18 mouse cellular contexts compared by ENCODE assay signal in the genomic region with DNA sequence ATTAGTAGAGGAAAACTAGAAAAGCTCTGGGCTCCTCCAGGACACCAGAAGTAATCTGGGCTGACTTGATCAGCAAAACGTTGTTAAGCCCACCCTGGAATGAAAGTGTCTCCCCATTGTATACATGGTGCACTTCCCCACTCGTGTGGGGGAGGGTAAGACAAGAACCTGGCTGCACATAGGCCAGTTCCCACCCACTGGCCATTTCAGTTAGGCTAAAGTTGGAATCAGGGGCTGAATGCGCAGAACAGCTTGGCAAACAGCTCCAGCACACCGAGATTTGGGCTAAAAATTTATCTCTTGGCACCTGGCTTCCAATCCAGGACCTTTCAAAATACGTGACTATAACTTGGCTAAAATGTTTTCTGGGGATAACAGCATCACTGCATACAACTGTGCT. TPM values are rescaled to one million over a fixed set of nuclear protein-coding genes. Genes with fewer than 3 reads are reported as not detected.
"Had no signal": no experiment of that assay in that cellular context is flagged by ENCODE, and none has a peak within 500 bp of the region (broad histone marks: within the 10 kb centered on the region; RNA-seq: fewer than 3 reads in every experiment).

No protein-coding gene starts in this region.

- H3K27me3 ChIP-seq: midbrain, embryonic 12.5 days; neural tube, embryonic 12.5 days had no signal

- H3K4me3 ChIP-seq: midbrain, embryonic 10.5 days; midbrain, embryonic 12.5 days; myocyte; neural tube, embryonic 12.5 days had no signal

- DNase-seq: lung, adult 18-20 months; lung, embryonic 14.5 days; lung, postnatal 10 days; lung, postnatal 4 days; midbrain, embryonic 14.5 days; retina, postnatal 1 day; right cerebral cortex, adult 18-20 months; right cerebral cortex, postnatal 25 days; right cerebral cortex, postnatal 4 days; spleen, adult 18-20 months; thymus, adult 18-20 months; thymus, postnatal 14 days; thymus, postnatal 36 days had no signal

- H3K9ac ChIP-seq: lung, embryonic 14.5 days; midbrain, embryonic 12.5 days; neural tube, embryonic 12.5 days had no signal

- H3K27ac ChIP-seq: midbrain, embryonic 10.5 days; midbrain, embryonic 12.5 days; neural tube, embryonic 12.5 days had no signal

- H3K9me3 ChIP-seq: midbrain, embryonic 10.5 days; midbrain, embryonic 12.5 days; neural tube, embryonic 12.5 days had no signal

- H3K4me2 ChIP-seq: lung, embryonic 14.5 days; midbrain, embryonic 12.5 days; neural tube, embryonic 12.5 days had no signal

- H3K4me1 ChIP-seq: midbrain, embryonic 10.5 days; midbrain, embryonic 12.5 days; neural tube, embryonic 12.5 days had no signal

- H3K36me3 ChIP-seq: midbrain, embryonic 10.5 days; midbrain, embryonic 12.5 days; neural tube, embryonic 12.5 days had no signal

RNA-seq across cellular contexts. Expression of gene Gm9833, which starts 6.6 kb away (rescaled TPM):
- polyA plus RNA-seq: small intestine, adult 2 months had no signal
